Mouse (Mus musculus) brain, embryonic 18.5 days (tissue): ENCODE data around the gene Fam49a.
A peak's percentile ranks its signal among the peaks of the same experiment; 100 is the strongest.
"Not testable (repeated sequence)": the region's sequence is repeated elsewhere in the genome, so short reads cannot be mapped to it uniquely, and the experiment has no call there.

Source experiments
- DNase-seq: peaks from one replicate; pipeline ENCODE4 v3.0.0-alpha.2; 2012; ENCODE audit warnings: low read depth, low spot score

The Fam49a gene

GRCm38 (mm10) chr12:12261987-12262971 is at the start of gene Fam49a:
Fam49a (plus strand) TSS chr12:12262139.
- DNase-seq: peak; percentile 37

- DNase-seq: no peak
These were observed 48.4 kb upstream of the Fam49a start for GRCm38 (mm10) chr12:12213536-12213935.

GRCm38 (mm10) chr12:12218947-12219346 is 43.0 kb upstream of the Fam49a start:
- no peak for DNase-seq

- DNase-seq: peak; percentile 85
These were observed 41.0 kb upstream of the Fam49a start for GRCm38 (mm10) chr12:12220755-12221496.

- DNase-seq: no peak
These were observed 39.2 kb upstream of the Fam49a start for GRCm38 (mm10) chr12:12222585-12223290.

GRCm38 (mm10) chr12:12223336-12223735 is 38.6 kb upstream of the Fam49a start:
- no peak for DNase-seq

- peak; percentile 57 for DNase-seq
These were observed 36.2 kb upstream of the Fam49a start for GRCm38 (mm10) chr12:12225706-12226105.

- no peak for DNase-seq
These were observed 34.3 kb upstream of the Fam49a start for GRCm38 (mm10) chr12:12227594-12227993.

GRCm38 (mm10) chr12:12230031-12230557 is 31.8 kb upstream of the Fam49a start:
- no peak for DNase-seq

- no peak for DNase-seq
These were observed 29.8 kb upstream of the Fam49a start for GRCm38 (mm10) chr12:12232097-12232496.

GRCm38 (mm10) chr12:12236978-12237377 is 25.0 kb upstream of the Fam49a start:
- DNase-seq: no peak

GRCm38 (mm10) chr12:12239502-12239901 is 22.4 kb upstream of the Fam49a start:
- DNase-seq: no peak

GRCm38 (mm10) chr12:12243148-12243547 is 18.8 kb upstream of the Fam49a start:
- DNase-seq: no peak

GRCm38 (mm10) chr12:12247023-12247422 is 14.9 kb upstream of the Fam49a start:
- DNase-seq: not testable (repeated sequence)

GRCm38 (mm10) chr12:12249521-12249920 is 12.4 kb upstream of the Fam49a start:
- DNase-seq: no peak

GRCm38 (mm10) chr12:12253526-12253925 is 8.4 kb upstream of the Fam49a start:
- peak; percentile 50 for DNase-seq

- peak; percentile 51 for DNase-seq
These were observed 7.8 kb upstream of the Fam49a start for GRCm38 (mm10) chr12:12254139-12254538.

- no peak for DNase-seq
These were observed 669 bp upstream of the Fam49a start for GRCm38 (mm10) chr12:12260979-12261960.

- DNase-seq: peak; percentile 46
These were observed 1.4 kb downstream of the Fam49a start for GRCm38 (mm10) chr12:12263371-12263791.

GRCm38 (mm10) chr12:12264151-12264550 is 2.2 kb downstream of the Fam49a start:
- DNase-seq: no peak
